Mouse (Mus musculus) lung, postnatal 0 days (tissue): Measurements from ENCODE around the gene Supt3.

Source experiments
- CTCF ChIP-seq: IDR thresholded peaks from 2 replicates; pipeline ENCODE4 v1.5.1; 2016; ENCODE audit warnings: antibody characterized with exemption, mild to moderate bottlenecking
- EP300 ChIP-seq: IDR thresholded peaks from 2 replicates; pipeline ENCODE4 v1.6.1; 2016; ENCODE audit warnings: antibody characterized with exemption, mild to moderate bottlenecking, control low read depth

- peak; percentile 49 for TF ChIP-seq CTCF
- TF ChIP-seq EP300: no peak
Observed at GRCm38 (mm10) chr17:45046583-45046982, 269.6 kb downstream of the Supt3 start.
